Mouse (Mus musculus) forebrain, embryonic 16.5 days (tissue): ENCODE data around the gene Lyrm9. TPM values are rescaled to one million over a fixed set of nuclear protein-coding genes. Genes with fewer than 3 reads are reported as not detected.
"Not testable (repeated sequence)": the region's sequence is repeated elsewhere in the genome, so short reads cannot be mapped to it uniquely, and the experiment has no call there.

Experiments used
- ATAC-seq: fragments of 200-750 bp; cut with Nextera tagmentation; 2 replicates; pipeline ENCODE4 v1.8.0; 2017; ENCODE audit warnings: mild to moderate bottlenecking, moderate library complexity
- H3K27ac ChIP-seq: fragments of 300-500 bp; sonication (generic); 2 replicates; pipeline ENCODE4 v1.5.1; 2014; ENCODE audit warnings: low read length, control low read depth
- H3K27me3 ChIP-seq: fragments of 300-500 bp; sonication (generic); replicated peaks from 2 replicates; pipeline ENCODE4 v1.6.1; 2014; ENCODE audit warnings: low read length; ENCODE audit not compliant: control insufficient read depth, insufficient read depth
- H3K36me3 ChIP-seq: fragments of 300-500 bp; sonication (generic); 2 replicates; pipeline ENCODE4 v1.6.1; 2014; ENCODE audit not compliant: control insufficient read depth, insufficient read depth
- H3K4me1 ChIP-seq: fragments of 300-500 bp; sonication (generic); replicated peaks from 2 replicates; pipeline ENCODE4 v1.6.1; 2014; ENCODE audit warnings: low read length; ENCODE audit not compliant: control insufficient read depth, insufficient read depth
- H3K4me2 ChIP-seq: fragments of 300-500 bp; sonication (generic); 2 replicates; pipeline ENCODE4 v1.6.1; 2014; ENCODE audit warnings: mild to moderate bottlenecking, low read length, control low read depth
- H3K4me3 ChIP-seq: fragments of 300-500 bp; sonication (generic); replicated peaks from 2 replicates; pipeline ENCODE4 v1.5.1; 2014; ENCODE audit warnings: mild to moderate bottlenecking, low read length, control low read depth
- H3K9ac ChIP-seq: fragments of 300-500 bp; sonication (generic); replicated peaks from 2 replicates; pipeline ENCODE4 v1.6.1; 2014; ENCODE audit warnings: low read depth, low read length, control low read depth
- H3K9me3 ChIP-seq: fragments of 300-500 bp; sonication (generic); 2 replicates; pipeline ENCODE4 v1.6.1; 2016; ENCODE audit warnings: low read length; ENCODE audit not compliant: control insufficient read depth
- WGBS: fragments of 180-500 bp; shearing (Covaris S2); extraction: QIAGEN DNeasy Blood & Tissue Kit; methylation state at CpG from one replicate; pipeline ENCODE4 v1.1.7; 2014; 5-methylcytosine and 5-hydroxymethylcytosine counted together
- polyA plus RNA-seq: library from polyadenylated mRNA; unstranded; fragments of >200 nt; fragmentation: Nextera tagmentation; extraction: Ambion mirVana; gene quantifications from 2 replicates; pipeline ENCODE4 v1.2.1, GENCODE M21; 2015

Lyrm9 gene
- polyA plus RNA-seq, 1 experiment from 2014 or later, result 29.8 TPM

- no peaks in the 10 kb centered on the region for H3K9me3 ChIP-seq
- H3K27me3 ChIP-seq, result no peaks in the 10 kb centered on the region
- H3K27ac ChIP-seq, result no peak overlapping the region
- no peak overlapping the region for H3K9ac ChIP-seq
- H3K36me3 ChIP-seq, result no peaks in the 10 kb centered on the region
- H3K4me1 ChIP-seq, result no peaks in the 10 kb centered on the region; the same call in 1 of the 2 replicates
- no peak overlapping the region for H3K4me3 ChIP-seq
- 5% methylated on average over 3 of the region's 3 CpGs for WGBS
- no peak overlapping the region for H3K4me2 ChIP-seq
- no peak for ATAC-seq
Measured at GRCm38 (mm10) chr11:78857611-78858010, 31.2 kb downstream of the Lyrm9 start.

GRCm38 (mm10) chr11:78863898-78864297 is 37.5 kb downstream of the Lyrm9 start:
- no peaks in the 10 kb centered on the region for H3K36me3 ChIP-seq
- no peak for ATAC-seq
- no peak overlapping the region for H3K4me3 ChIP-seq
- H3K9ac ChIP-seq, result no peak overlapping the region
- 93% methylated on average over 4 of the region's 4 CpGs for WGBS
- no peaks in the 10 kb centered on the region for H3K4me1 ChIP-seq
- no peak overlapping the region for H3K4me2 ChIP-seq
- H3K9me3 ChIP-seq, result no peaks in the 10 kb centered on the region
- no peaks in the 10 kb centered on the region for H3K27me3 ChIP-seq
- no peak overlapping the region for H3K27ac ChIP-seq

GRCm38 (mm10) chr11:78864567-78865278 is 38.3 kb downstream of the Lyrm9 start:
- WGBS, result 79% methylated on average over 5 of the region's 5 CpGs
- H3K27ac ChIP-seq, result no peak overlapping the region
- H3K9me3 ChIP-seq, result no peaks in the 10 kb centered on the region
- H3K4me3 ChIP-seq, result no peak overlapping the region
- H3K4me1 ChIP-seq, result no peaks in the 10 kb centered on the region
- no peak overlapping the region for H3K9ac ChIP-seq
- no peak for ATAC-seq
- H3K27me3 ChIP-seq, result no peaks in the 10 kb centered on the region
- H3K36me3 ChIP-seq, result no peaks in the 10 kb centered on the region
- H3K4me2 ChIP-seq, result no peak overlapping the region

- Histone ChIP-seq H3K9me3 (no peaks in the 10 kb centered on the region), H3K27ac (no peak overlapping the region), H3K4me1 (no peaks in the 10 kb centered on the region), H3K4me2 (no peak overlapping the region), H3K9ac (no peak overlapping the region), H3K4me3 (no peak overlapping the region), H3K27me3 (no peaks in the 10 kb centered on the region), H3K36me3 (no peaks in the 10 kb centered on the region)
- ATAC-seq, result no peak
- WGBS, result 82% methylated on average over 2 of the region's 2 CpGs
Measured at GRCm38 (mm10) chr11:78865314-78865713, 38.9 kb downstream of the Lyrm9 start.

GRCm38 (mm10) chr11:78866486-78866885 is 40.1 kb downstream of the Lyrm9 start:
- no peak for ATAC-seq
- Histone ChIP-seq H3K27me3 (no peaks in the 10 kb centered on the region), H3K4me2 (no peak overlapping the region), H3K36me3 (no peaks in the 10 kb centered on the region), H3K27ac (no peak overlapping the region), H3K4me1 (no peaks in the 10 kb centered on the region), H3K4me3 (no peak overlapping the region), H3K9me3 (no peaks in the 10 kb centered on the region), H3K9ac (no peak overlapping the region)
- WGBS, result 68% methylated on average over 3 of the region's 3 CpGs

- H3K4me2 ChIP-seq, result no peak overlapping the region
- no peak overlapping the region for H3K9ac ChIP-seq
- no peak for ATAC-seq
- H3K4me1 ChIP-seq, result no peaks in the 10 kb centered on the region
- no peaks in the 10 kb centered on the region for H3K9me3 ChIP-seq
- WGBS, result 81% methylated on average over 3 of the region's 3 CpGs
- no peaks in the 10 kb centered on the region for H3K36me3 ChIP-seq
- H3K4me3 ChIP-seq, result no peak overlapping the region
- H3K27me3 ChIP-seq, result no peaks in the 10 kb centered on the region
- no peak overlapping the region for H3K27ac ChIP-seq
Measured at GRCm38 (mm10) chr11:78867696-78868095, 41.3 kb downstream of the Lyrm9 start.

- ATAC-seq, H3K4me3 ChIP-seq, H3K36me3 ChIP-seq, H3K27ac ChIP-seq, H3K4me2 ChIP-seq, H3K4me1 ChIP-seq, H3K9ac ChIP-seq, H3K9me3 ChIP-seq, H3K27me3 ChIP-seq: not testable (repeated sequence)
- 96% methylated on average over 8 of the region's 8 CpGs for WGBS
Measured at GRCm38 (mm10) chr11:78869205-78869604, 42.8 kb downstream of the Lyrm9 start.

- no peaks in the 10 kb centered on the region for H3K27me3 ChIP-seq
Measured at GRCm38 (mm10) chr11:78870891-78871290, 44.5 kb downstream of the Lyrm9 start.

GRCm38 (mm10) chr11:78872782-78873181 is 46.4 kb downstream of the Lyrm9 start:
- no peak overlapping the region for H3K27ac ChIP-seq
- 77% methylated on average over 2 of the region's 2 CpGs for WGBS
- H3K4me3 ChIP-seq, result no peak overlapping the region
- no peak for ATAC-seq
- H3K36me3 ChIP-seq, result no peaks in the 10 kb centered on the region
- no peaks in the 10 kb centered on the region for H3K27me3 ChIP-seq
- H3K4me2 ChIP-seq, result no peak overlapping the region
- H3K9ac ChIP-seq, result no peak overlapping the region
- H3K9me3 ChIP-seq, result no peaks in the 10 kb centered on the region
- no peaks in the 10 kb centered on the region for H3K4me1 ChIP-seq

More at GRCm38 (mm10) chr11:78870891-78871290, 44.5 kb downstream of the Lyrm9 start:
- Histone ChIP-seq H3K4me3 (no peak overlapping the region), H3K4me2 (no peak overlapping the region), H3K9me3 (no peaks in the 10 kb centered on the region), H3K9ac (no peak overlapping the region), H3K27ac (no peak overlapping the region), H3K36me3 (no peaks in the 10 kb centered on the region), H3K4me1 (no peaks in the 10 kb centered on the region)
- no peak for ATAC-seq
- 85% methylated on average over 4 of the region's 4 CpGs for WGBS

- Histone ChIP-seq H3K27me3 (no peaks in the 10 kb centered on the region), H3K4me2 (no peak overlapping the region), H3K36me3 (no peaks in the 10 kb centered on the region), H3K9ac (no peak overlapping the region), H3K4me3 (no peak overlapping the region), H3K9me3 (no peaks in the 10 kb centered on the region), H3K27ac (no peak overlapping the region), H3K4me1 (no peaks in the 10 kb centered on the region)
- ATAC-seq, result no peak
- WGBS, result 94% methylated on average over 3 of the region's 3 CpGs
Measured at GRCm38 (mm10) chr11:78879727-78880126, 53.3 kb downstream of the Lyrm9 start.
